Mouse (Mus musculus): ENCODE results near the gene Celsr1.

The Celsr1 gene

DNA sequence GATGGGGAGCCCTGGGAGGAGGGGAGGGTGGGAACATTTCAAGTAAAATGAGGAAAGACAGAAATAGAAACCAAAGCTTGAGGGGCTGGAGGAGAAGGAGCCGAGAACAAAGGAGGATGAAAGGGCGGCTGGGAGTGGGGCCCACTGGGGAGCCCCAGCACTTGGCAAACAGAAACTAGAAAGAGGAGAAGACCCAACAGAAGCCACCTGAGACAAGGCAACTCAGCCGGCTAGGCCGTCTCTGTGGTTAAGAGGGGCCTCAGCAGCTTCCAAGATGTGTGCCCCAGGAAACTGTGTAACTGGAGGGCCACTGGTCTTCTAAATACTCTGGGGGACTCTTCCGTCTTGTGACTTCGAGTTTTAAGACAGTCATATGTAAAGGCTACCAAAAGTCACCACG is 72.4 kb downstream of the Celsr1 start:
- no peak for DNase-seq (ENCODE audit: low spot score)

DNA sequence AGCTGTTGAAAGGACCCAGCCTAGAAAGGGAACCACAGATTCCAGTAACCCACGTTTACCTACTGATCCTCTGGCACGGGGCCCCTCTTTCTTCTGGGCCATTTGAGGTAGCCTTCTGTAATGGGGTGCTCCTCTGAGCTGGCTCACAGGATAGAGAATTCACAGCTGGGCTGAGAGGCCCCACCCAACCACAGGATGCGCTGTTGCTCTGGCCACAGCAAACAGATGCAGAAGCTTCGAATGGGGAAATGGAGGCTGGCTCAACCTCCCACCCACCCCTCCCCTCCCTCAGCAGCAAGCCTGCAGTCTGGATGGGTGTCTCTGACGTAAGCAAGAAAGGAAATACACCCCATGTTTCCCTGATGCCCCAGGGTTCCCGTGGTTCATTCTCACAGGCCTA is 77.4 kb downstream of the Celsr1 start:
- no peak for DNase-seq (ENCODE audit: low spot score)

DNA sequence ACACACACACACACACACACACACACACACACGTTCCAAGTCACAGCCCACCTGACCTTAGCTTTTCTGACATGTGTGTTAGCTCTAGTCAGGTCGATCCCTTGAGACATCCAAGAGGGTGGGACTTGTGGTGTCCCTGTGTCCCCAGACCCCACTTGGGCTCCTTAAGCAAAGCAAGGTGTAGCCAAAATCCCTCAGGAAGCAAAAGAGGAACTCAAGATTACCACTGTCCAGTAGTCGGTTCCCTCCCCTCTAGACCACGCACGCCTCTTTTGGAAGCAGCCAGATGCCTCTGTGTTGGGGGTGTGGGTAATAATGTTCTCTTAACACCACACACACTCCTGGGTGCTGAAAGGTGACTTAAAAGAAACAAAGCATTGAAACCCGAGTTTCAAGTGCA is 80.1 kb downstream of the Celsr1 start:
- no peak for DNase-seq (ENCODE audit: low spot score)

DNA sequence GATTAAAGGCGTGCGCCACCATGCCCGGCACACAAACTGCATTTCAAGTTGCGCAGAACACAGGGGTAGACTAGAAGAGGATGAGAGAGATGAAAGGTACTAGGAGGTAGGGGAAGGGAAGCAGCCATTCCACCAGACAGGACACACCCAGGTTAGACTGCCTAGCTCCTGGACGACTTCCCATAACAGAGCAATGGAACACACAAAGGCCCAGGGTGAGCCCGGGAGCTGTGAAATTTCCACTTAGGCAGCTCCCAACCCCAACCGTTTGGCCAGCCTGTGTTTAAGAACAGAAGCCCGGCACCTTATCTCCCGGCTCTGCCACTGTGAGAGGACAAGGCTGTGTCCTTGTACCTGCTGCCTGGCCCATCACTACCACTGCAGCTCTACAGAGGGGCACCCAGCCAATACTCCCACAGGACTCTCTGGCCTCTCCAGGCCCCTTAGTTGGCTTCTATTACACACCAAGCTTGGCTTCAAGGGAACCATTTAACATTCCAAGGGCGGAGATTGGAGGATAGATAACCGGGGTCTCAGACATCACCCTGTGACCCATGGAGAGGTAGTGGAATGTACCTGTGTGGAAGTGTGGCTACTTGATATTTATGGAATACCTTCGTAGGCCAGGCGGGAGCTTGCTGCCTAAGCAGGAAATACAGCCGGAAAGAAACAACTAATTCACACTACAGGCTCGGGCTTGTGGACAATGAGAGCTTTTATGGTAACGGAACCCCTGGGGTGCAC is 84.0 kb downstream of the Celsr1 start:
- no peak for DNase-seq (ENCODE audit: low spot score)

DNA sequence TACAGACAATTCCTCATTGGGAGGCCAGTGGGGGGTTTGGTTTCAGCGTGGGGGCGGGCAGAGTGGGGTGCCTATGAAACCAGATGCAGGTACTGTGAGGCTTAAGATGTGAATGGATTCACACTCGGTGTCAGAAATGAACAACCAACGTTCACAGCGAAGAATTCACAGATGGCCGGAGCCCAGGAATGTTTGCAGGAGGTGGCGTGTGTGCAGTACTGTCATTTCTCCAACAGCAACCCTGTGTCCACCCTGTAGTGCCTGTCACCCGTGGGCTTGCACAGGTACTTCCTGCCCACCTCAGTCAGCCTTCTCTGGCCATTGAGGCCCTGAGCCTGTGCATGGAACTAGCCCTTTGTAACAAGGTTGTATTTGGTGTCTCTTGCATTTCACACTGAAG is 85.6 kb downstream of the Celsr1 start:
- DNase-seq (ENCODE audit: low spot score): no peak

DNA sequence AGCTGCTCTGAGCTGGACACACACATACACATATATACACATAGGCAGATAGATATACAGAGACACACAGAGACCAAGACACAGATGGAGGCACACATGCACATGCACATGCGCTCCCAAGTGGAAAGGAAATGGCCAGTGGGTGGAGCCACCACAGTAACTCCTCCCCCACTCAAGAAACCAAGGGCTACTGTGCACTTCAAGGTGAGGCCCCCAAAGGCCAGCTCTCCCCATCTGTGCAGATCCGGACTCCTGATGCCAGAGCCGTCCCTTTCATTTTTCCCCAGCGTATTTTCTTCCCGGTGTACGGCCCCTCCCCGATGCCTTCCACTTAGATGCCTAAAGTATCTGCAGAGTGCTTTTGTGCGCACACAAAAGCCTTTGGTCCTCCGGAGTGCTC is 86.0 kb downstream of the Celsr1 start:
- no peak for DNase-seq (ENCODE audit: low spot score)

DNA sequence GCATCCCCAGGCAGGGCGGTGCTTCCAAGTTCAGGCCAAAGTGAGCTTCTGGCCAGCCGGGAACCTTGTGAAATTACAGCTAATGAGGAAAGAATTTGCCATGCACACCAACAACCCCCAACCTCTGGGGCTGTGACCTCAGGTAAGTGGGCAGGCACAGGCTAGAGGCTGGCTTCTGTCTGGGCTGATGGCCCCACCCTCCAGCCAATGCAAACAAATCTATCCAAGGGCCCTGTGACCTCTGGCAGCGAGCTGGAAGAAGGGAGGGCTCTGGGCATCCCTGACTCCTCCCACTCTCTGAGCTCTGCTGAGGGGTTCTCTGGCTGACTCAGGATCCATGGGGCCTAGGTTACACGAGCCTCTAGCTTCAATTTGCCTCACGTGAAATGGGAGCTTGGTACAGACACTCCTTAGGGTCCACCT is 97.9 kb downstream of the Celsr1 start:
- no peak for DNase-seq (ENCODE audit: low spot score)

DNA sequence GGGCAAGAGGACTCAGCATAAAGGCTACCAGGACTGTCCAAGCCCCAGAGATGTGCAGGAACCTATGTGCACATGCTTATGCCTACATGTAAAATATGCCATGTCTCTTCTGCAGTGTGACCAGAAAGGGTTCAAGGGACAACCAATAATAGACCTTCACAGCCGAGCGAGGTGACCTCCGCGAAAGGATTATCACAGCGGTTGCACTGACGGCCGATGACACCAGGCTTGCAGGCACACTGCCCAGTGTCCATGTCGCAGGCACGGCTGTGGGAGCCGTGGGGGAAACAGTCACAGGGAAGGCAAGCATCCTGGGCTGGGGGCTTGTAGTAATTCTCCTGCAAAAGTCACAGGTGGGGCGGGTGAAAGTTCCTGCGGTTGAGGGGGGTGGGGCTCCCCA is 105.4 kb downstream of the Celsr1 start:
- no peak for DNase-seq (ENCODE audit: low spot score)

DNA sequence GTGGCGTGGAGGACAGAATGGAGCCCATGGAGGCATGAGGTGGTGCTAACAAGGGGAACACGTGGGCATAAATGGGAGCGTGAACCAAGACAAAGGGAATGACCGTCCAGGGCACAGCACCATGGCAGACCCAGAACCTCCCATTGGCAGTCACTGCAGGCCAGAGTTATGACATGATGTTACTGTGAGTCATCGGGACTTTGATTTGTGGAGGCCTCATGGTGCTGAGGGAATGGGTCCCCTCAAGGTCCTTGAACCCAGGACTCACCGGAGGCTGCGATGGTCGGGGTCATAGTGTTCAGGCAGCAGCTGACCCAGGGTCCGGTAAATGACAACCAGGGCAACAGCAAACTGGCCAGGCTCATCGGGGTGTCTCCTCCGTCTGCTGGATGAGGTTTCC is 111.7 kb downstream of the Celsr1 start:
- no peak for DNase-seq (ENCODE audit: low spot score)

DNA sequence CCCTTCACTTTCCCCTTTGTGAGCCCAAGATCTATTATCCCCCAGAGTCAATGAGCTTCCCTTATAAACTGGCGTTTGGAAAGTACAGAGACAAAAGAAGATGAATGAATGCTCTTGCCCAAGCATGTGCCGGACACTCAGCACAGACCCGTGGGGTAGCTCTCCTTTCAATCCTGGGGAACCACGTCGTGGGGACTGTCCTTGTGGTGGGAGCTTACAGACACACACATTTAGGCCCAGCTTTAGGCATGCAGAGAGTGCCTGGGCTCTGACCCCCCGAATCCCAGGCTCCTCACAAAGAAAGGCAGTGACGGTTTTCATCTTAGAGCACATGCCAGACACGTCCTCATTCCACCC is 113.7 kb downstream of the Celsr1 start:
- DNase-seq (ENCODE audit: low spot score): no peak

DNA sequence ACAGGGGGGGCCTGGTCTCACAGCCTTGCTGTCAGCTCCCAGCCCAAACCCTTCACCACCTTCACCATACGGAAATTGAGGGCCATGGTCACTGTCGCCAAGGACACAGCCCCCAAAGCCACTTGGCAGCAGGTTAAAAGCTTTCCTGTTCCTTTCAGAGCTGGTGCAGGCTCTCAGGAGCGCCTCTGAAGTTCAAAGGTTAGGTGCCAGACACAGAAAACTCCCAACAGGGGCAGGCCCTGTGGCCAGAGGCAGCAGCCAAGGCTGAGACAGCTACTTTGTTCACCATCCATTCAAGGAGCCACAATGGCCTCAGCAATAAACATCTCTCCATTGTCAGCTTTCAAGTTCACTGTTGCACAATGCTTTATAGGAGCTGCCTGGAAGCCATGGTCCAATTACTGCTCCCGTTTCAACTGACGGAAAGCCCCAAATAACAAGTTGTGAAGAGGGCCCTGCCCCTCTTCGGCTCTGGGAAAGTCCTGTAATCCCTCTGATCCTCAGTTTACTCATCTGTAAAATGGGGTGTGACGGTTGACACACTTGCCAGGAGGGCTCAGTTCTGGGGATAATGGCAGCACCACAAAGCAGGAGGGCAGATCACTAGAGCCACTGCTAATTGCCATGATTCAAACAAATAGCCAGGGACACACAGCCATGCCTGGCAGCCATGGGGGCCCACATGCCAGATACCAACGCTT is 114.2 kb downstream of the Celsr1 start:
- DNase-seq (ENCODE audit: low spot score): no peak

DNA sequence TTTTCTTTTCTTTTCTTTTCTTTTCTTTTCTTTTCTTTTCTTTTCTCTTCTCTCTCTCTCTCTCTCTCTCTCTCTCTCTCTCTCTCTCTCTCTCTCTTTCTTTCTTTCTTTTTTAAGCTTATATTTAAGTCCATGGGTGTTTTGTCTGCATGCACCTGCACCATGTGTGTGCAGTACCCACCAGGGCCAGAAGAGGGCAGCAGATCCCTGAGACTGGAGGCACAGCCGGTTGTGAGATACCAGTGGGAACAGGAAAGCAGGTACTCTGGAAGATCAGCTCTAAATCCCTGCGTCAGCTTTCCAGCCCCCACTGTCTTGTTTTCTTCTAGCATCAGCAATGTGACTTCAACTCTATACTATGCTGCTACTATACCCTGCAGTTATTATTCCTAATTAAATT is 120.0 kb downstream of the Celsr1 start:
- no peak for DNase-seq (ENCODE audit: low spot score)

DNA sequence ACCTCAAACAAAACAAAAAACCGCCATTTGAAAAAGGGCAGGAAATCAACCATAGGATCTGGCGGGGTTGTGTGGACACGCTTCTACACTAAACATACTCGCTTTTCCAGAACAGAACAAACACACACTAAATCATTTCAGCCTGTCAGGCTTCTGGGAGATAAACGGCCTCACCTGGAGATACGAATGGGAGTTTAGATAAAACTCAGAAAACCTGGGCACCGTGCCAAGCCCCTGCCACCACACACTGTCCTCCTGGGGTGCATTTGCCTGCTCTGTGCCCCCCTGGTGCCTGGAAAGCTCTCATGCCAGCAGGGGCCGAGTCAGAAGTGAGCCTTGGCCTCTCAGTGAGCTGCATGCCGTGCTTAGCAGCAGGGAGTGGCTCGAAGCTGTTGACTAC is 123.6 kb downstream of the Celsr1 start:
- DNase-seq (ENCODE audit: low spot score): no peak

DNA sequence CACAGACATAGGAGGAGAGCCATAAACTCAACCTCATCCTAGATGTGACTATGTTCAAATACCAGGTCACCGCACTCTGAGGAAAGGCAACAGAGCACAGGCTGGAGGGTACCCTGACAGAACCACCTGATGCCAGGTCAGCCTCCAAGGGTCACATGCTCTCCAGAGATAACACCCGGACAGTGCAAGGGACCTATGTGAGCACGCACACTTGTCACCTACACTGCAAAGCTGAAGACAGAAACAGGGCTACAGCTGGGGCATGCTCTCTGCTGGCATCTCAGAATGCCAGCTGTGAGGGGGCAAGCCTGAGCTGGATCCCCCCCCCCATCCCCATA is 124.1 kb downstream of the Celsr1 start:
- DNase-seq (ENCODE audit: low spot score): no peak

DNA sequence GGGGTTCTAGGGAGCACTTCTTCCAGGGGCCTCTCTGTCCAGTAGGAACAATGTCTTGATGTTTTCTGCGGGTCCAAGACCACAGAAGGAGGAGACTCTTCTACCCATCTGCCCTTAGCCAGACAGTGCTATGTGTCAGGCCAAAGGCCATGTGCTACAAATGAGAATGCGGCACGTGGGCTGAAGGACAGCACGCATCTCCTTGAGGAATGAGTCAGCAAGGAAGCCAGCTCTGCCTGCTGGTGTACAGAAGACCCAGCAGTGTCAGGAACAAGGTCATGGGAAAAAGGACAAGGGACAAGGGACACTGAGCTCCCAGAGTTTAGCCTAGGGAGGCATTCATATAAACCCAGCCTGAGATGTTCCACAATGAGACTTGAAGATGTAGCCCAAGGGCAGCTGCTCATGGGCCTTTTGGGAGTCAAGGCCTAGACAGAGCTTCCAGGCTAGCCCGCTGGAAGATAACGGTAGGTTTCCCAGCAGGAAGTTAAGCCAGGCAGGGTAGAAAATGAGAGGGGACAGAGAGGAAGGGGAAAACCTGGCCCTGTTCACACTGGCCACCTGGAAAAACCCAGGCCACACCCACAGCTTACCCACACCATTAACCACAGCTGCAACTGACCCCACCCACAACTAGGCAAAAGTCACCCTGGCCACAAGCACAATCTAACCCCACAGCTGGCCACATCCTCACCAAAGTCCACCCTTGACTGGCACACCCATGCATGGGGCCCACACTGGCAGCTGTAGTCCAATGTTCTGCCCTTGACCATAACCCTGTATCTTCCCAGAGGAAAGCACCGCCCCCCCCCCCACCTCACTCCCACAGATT is 124.7 kb downstream of the Celsr1 start:
- no peak for DNase-seq (ENCODE audit: low spot score)

DNA sequence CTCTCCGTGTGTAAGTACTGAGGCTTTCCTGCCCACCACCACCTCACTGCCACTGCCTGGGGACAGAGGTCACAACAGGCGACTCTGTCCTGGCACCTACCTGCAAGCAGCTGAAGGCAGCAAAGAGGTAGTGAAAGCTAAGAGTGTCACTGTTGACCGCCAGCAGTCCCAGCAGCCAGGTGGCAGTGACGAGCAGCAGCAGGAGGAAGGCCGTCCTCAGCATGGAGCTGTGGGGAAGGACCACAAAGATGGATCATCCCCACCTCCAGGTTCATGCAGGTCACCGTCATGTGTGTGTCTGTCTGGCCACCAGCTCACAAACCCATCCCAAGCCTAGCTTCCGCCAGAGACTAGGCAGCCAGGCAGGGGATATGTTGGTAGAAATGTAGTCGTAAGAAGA is 129.8 kb downstream of the Celsr1 start:
- no peak for DNase-seq (ENCODE audit: low spot score)

DNA sequence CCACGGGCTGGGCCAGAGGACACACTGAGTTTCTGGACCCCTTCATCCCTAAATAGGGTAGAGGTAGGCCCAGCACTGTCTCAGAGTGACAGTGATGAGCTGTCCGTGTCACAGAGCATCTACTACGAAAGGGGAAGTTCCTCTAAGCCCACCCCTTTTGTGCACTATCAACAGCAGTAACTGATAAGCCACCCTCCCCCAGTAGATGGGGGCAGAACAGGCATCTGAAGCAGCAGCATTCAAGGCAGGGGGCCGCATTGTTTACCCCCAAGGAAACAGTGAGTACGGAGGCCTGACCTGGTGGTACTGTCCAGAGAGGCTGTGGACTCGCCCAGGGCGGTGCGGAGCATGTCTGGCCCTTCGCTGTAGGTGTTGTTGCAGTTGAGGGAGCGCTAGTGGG is 131.1 kb downstream of the Celsr1 start:
- no peak for DNase-seq (ENCODE audit: low spot score)

DNA sequence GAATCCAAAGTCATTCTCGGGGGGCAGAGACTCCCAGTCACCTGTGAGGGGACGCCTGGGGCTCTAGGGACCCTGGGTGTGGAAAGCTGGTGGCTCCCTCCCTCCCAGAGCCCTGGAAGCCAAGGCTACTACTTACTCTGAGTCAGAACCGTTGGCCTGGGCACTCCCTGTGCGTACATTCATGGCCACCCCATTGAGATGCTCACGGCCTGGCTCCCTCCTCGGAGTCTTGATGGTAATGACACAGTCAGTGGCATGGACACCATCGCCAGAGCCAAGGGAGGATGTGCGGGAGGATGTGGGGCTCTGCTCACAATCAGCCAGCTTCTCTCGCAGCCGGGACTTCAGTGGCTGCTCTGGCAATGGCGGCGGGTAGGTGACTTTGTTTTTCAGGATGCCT is 132.8 kb downstream of the Celsr1 start:
- DNase-seq (ENCODE audit: low spot score): no peak

DNA sequence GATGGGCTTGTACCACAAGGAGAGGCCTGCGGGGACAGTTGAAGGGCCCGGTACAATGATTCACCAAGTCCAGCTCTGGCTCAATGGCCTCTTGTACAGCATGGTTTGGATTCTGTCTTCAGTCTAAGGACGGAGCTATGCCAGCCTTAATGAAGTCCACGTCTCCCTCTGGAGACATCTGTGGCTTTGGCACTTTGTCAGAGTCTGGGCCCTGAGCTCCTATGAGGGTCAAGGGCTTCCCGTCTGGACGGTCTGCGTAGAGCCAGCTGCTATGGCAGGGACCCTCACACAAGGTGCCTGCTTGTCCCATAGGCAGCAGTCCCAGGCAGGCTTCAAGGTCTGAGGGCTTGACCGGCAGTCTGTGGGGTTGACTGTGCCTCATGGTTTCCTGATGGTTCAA is 133.3 kb downstream of the Celsr1 start:
- DNase-seq (ENCODE audit: low spot score): no peak

DNA sequence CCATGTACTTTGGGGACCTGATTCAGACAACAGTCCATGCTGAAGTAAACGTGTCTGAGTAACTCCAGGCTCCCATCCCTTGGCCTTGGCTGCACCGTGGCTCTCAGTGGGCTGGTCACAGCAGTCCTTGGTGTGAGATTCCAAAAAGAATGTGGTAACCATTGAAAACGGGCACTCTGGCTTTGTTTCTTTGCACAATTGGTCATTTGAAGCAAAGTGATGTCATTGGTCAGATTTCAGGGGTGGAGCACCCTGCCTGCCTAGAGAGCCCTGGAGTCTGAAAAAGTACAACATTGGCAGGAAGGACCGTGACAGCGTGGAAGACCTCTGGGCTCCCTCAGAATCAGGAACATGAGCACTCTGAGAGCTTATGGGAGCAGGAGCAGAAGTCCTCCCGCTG is 134.2 kb downstream of the Celsr1 start:
- DNase-seq (ENCODE audit: low spot score): no peak

DNA sequence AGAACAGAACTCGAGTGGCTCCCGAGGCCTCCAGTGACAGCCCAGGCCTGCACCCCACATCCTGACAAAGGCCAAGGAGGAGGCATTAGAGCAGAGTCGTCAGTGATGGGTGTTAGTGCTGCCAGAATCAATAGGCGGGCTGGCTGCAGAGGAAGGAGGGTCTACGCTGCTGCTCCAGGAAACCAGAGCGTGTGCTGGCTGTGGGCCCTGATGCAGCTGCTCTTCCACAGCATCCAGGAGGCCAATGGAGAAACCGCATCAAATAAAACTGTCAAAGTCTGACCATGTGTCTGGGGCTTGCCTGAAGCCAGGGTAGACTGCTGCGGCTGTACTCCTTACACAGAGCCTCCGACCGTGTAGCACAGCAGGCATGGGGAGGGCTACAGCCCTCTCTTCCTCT is 136.5 kb downstream of the Celsr1 start:
- no peak for DNase-seq (ENCODE audit: low spot score)

DNA sequence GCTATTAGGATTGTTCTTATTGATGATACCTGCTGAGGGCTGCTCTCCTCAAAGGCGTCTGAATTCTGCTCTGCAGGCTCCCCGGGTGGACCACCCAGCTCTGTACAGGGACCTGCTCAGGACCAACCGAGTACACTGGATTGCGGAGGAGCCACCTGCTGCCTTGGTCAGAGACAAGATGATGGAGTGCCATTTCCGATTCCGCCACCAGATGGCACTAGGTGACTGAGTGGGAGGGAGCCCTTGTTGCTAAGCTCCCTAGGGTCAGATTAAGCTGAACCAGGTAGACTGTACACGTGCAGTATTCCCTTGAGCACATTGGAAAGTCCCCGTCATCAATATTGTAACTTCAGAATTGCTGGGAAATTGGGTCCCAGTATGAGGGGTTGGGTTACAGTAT is 137.3 kb downstream of the Celsr1 start:
- DNase-seq (ENCODE audit: low spot score): peak; percentile 39

DNA sequence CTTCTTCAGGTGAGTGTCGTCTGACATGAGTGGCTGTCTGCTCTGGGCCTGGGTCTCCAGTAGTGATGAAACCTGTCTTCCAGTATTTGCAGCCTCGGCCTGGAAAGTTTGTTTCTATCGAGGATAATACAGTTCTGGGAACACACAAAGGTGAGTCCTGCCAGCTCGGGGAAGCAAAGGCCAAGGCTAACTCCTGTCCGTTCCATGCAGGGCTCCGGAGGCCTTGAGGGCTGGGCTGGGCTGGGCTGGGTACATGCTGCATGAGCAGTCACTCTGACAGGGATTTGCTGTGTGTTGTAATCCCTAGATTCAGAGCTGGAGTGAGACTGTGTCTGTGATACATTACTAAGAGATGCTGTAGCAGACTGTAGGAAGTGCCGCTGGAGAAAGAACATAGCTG is 139.7 kb downstream of the Celsr1 start:
- DNase-seq (ENCODE audit: low spot score): no peak
